Mouse (Mus musculus) kidney, embryonic 15.5 days (tissue): ENCODE results near the gene Cxcr2. TPM values are rescaled to one million over a fixed set of nuclear protein-coding genes. Genes with fewer than 3 reads are reported as not detected.

Experiments used
- ATAC-seq: fragments of 200-750 bp; cut with Nextera tagmentation; replicated peaks from 2 replicates; pipeline ENCODE4 v1.8.0; 2017; ENCODE audit warnings: moderate TSS enrichment; ENCODE audit not compliant: low FRiP score
- H3K27ac ChIP-seq: fragments of 300-500 bp; sonication (generic); 2 replicates; pipeline ENCODE4 v1.5.1; 2015; ENCODE audit warnings: mild to moderate bottlenecking, inconsistent platforms
- H3K27me3 ChIP-seq: fragments of 300-500 bp; sonication (generic); 2 replicates; pipeline ENCODE4 v1.6.1; 2015; ENCODE audit warnings: inconsistent platforms
- H3K36me3 ChIP-seq: fragments of 300-500 bp; sonication (generic); 2 replicates; pipeline ENCODE4 v1.6.1; 2015; ENCODE audit warnings: inconsistent platforms
- H3K4me1 ChIP-seq: fragments of 300-500 bp; sonication (generic); 2 replicates; pipeline ENCODE4 v1.6.1; 2015; ENCODE audit warnings: inconsistent platforms
- H3K4me2 ChIP-seq: fragments of 300-500 bp; sonication (generic); 2 replicates; pipeline ENCODE4 v1.6.1; 2015; ENCODE audit warnings: moderate library complexity, mild to moderate bottlenecking, inconsistent platforms
- H3K4me3 ChIP-seq: fragments of 300-500 bp; sonication (generic); replicated peaks from 2 replicates; pipeline ENCODE4 v1.5.1; 2015; ENCODE audit warnings: mild to moderate bottlenecking, inconsistent platforms
- H3K9ac ChIP-seq: fragments of 300-500 bp; sonication (generic); 2 replicates; pipeline ENCODE4 v1.6.1; 2015; ENCODE audit warnings: mild to moderate bottlenecking, inconsistent platforms
- H3K9me3 ChIP-seq: fragments of 300-500 bp; sonication (generic); replicated peaks from 2 replicates; pipeline ENCODE4 v1.6.1; 2016; ENCODE audit warnings: inconsistent platforms
- WGBS: fragments of 180-500 bp; shearing (Covaris S2); methylation state at CpG from one replicate; pipeline ENCODE4 v1.1.7; 2015; ENCODE audit warnings: mixed read lengths; 5-methylcytosine and 5-hydroxymethylcytosine counted together
- polyA plus RNA-seq: library from polyadenylated mRNA; unstranded; fragments of >200 nt; fragmentation: Nextera tagmentation; extraction: Ambion mirVana; gene quantifications from 2 replicates; pipeline ENCODE4 v1.2.1, GENCODE M21; 2015

Gene Cxcr2
- polyA plus RNA-seq, 1 experiment from 2014 or later = 0.16 TPM

DNA sequence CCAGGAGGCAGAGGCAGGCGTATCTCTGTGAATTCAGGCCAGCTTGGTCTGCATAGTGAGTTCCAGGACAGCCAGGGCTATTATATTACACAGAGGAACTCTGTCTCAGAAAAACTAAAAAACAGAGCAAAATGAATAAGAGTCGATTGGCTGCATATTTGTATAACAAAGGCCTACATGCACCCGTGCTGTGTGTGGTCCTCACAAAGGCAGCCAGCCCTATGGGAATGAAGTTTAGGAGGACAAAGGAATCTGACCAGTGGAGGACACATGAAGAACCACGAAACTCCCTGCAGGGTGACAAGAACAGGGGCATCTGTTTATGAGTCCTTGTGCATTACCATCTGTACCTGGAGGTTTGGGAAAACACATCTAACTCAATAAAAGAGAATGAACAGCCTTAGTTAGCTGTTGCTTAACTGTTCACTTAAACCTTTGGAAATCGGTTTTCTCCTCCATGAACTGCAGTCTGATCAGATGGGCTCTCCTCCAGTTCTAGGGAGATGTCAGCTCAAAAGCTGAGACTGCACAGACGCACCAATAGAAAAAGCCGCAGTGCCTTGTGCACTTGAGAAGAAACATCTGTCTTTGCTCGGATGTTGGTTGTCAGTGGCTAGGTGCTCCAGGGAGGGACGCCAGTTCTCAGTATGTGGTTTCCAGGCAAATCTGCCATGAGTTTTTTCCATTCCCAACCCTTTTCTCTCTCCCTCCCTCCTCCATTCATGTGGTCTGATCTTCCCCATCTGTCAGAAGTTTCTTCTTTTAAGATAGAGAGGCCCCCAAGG lies 26.0 kb downstream of the Cxcr2 start:
- Histone ChIP-seq H3K27me3 (no peaks in the 10 kb centered on the region), H3K27ac (peak overlapping the region; percentile 45; the same call in 1 of the 2 replicates), H3K36me3 (no peaks in the 10 kb centered on the region), H3K9me3 (no peaks in the 10 kb centered on the region), H3K4me3 (no peak overlapping the region), H3K9ac (no peak overlapping the region), H3K4me2 (no peak overlapping the region), H3K4me1 (peaks cover 11% of the 10 kb centered on the region)
- ATAC-seq = no peak; the same call in 1 of the 2 replicates
- 49% methylated on average over 9 of the region's 9 CpGs for WGBS

DNA sequence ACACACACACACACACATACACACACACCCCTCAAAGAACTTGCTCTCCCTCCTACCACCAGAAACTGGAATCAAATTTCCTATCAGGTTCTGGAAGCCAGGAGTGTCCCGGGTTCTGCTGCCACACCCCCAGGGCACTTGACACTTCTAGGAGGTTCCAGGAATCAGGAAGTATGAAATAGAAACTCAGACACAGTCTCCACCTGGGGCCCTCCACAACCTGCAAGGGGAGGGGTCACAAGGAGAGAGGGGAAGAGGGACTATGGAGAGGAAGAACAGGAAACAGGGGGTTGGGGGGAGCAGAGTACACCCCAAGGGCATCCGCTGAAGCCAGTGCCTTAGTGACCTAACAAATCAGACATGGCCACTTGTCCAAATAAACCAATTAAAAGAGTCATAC lies 27.7 kb downstream of the Cxcr2 start:
- H3K27me3 ChIP-seq = no peaks in the 10 kb centered on the region
- no peaks in the 10 kb centered on the region for H3K36me3 ChIP-seq
- H3K27ac ChIP-seq = no peak overlapping the region
- no peaks in the 10 kb centered on the region for H3K9me3 ChIP-seq
- no peak overlapping the region for H3K4me3 ChIP-seq
- no peak for ATAC-seq
- peaks cover 11% of the 10 kb centered on the region for H3K4me1 ChIP-seq
- H3K4me2 ChIP-seq = no peak overlapping the region
- WGBS = 43% methylated on average over 2 of the region's 2 CpGs
- no peak overlapping the region for H3K9ac ChIP-seq

GRCm38 (mm10) chr1:74183006-74183405 lies 29.2 kb downstream of the Cxcr2 start:
- 56% methylated on average over 2 of the region's 2 CpGs for WGBS
- Histone ChIP-seq H3K4me1 (peaks cover 11% of the 10 kb centered on the region), H3K9ac (no peak overlapping the region), H3K36me3 (no peaks in the 10 kb centered on the region), H3K27me3 (no peaks in the 10 kb centered on the region), H3K9me3 (no peaks in the 10 kb centered on the region), H3K27ac (no peak overlapping the region), H3K4me2 (no peak overlapping the region), H3K4me3 (no peak overlapping the region)
- no peak for ATAC-seq

GRCm38 (mm10) chr1:74190471-74190870 lies 36.7 kb downstream of the Cxcr2 start:
- no peak overlapping the region for H3K4me3 ChIP-seq
- no peaks in the 10 kb centered on the region for H3K9me3 ChIP-seq
- no peaks in the 10 kb centered on the region for H3K36me3 ChIP-seq
- H3K27me3 ChIP-seq = no peaks in the 10 kb centered on the region
- ATAC-seq = no peak
- H3K4me2 ChIP-seq = no peak overlapping the region
- H3K4me1 ChIP-seq = no peaks in the 10 kb centered on the region
- H3K9ac ChIP-seq = no peak overlapping the region
- no peak overlapping the region for H3K27ac ChIP-seq
- WGBS = 90% methylated on average over 7 of the region's 7 CpGs

DNA sequence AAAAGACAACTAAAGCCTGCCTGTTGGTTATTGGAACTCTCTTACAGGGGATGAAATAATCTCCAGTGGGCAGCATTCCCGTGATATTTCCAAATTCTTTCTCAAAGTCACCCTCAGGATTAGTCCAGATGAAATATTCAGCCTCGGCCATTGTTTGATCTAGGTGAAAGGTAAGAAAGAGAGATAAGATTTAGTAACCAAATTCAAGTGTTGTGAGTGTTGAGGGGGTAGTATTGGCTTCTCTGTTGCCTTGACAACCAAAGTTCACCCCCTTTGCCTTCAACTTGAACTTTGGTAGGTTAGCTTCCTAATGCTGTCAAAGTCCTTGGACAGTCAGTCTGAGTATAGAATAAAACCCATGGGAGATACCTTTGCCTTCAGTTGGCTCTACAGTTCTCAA lies 38.9 kb downstream of the Cxcr2 start:
- ATAC-seq = no peak
- H3K4me2 ChIP-seq = no peak overlapping the region
- no peaks in the 10 kb centered on the region for H3K9me3 ChIP-seq
- H3K27me3 ChIP-seq = no peaks in the 10 kb centered on the region
- H3K36me3 ChIP-seq = no peaks in the 10 kb centered on the region
- H3K27ac ChIP-seq = no peak overlapping the region
- no peak overlapping the region for H3K9ac ChIP-seq
- no peak overlapping the region for H3K4me3 ChIP-seq
- WGBS = 83% methylated on average over 2 of the region's 2 CpGs
- no peaks in the 10 kb centered on the region for H3K4me1 ChIP-seq

DNA sequence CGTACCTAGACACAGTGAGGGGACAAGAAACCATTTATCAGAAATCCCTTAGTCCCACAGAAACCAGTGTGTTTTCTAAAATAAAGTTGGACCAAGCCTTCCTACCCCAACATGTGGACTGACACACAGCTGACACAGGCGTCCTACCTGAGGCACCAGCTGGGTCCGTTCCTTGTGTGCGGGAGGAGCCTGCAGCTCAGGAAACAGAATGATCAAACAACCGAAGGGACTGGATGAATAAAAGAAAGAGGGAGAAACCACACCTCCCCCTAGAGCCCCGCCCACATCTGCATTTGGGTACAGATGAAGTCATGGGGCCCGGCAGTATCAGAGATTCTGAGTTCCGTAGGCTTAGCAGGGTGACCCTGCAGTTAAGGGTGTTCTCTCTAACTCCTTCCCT lies 40.7 kb downstream of the Cxcr2 start, which contains the start of gene Cxcr1:
Gene Cxcr1, minus strand, starts transcription at position 187 of the 400 bp plus-strand sequence.
- Histone ChIP-seq H3K27ac (no peak within 1 kb of the TSS), H3K4me1 (no peaks in the 10 kb centered on the region), H3K4me3 (no peak within 1 kb of the TSS), H3K36me3 (no peaks in the 10 kb centered on the region), H3K9me3 (no peaks in the 10 kb centered on the region), H3K27me3 (no peaks in the 10 kb centered on the region), H3K4me2 (no peak within 1 kb of the TSS), H3K9ac (no peak within 1 kb of the TSS)
- no peak for ATAC-seq
- WGBS = 65% methylated on average over 8 of the region's 8 CpGs

DNA sequence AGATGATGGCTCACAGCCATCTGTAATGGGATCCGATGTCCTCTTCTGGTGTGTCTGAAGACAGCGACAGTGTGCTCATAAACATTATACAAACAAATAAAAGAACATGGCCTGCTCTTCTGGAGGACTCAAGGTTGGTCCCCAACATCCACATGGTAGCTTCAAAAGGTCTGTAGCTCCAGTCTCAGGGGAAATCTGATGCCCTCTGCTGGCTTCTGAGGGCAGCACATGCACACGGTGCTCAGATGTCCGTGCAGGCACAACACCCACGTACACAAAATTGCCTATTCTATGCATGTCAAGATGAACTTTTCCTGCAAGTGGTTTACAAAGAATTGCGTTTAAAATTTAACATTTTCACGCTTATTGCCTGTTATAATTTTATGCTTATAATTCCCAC lies 42.2 kb downstream of the Cxcr2 start:
- peaks cover 8% of the 10 kb centered on the region; the same call in 1 of the 2 replicates for H3K4me1 ChIP-seq
- H3K9me3 ChIP-seq = no peaks in the 10 kb centered on the region
- no peaks in the 10 kb centered on the region for H3K36me3 ChIP-seq
- H3K27ac ChIP-seq = no peak overlapping the region
- H3K4me3 ChIP-seq = no peak overlapping the region
- H3K4me2 ChIP-seq = no peak overlapping the region
- WGBS = 41% methylated on average over 7 of the region's 7 CpGs
- no peak for ATAC-seq
- no peaks in the 10 kb centered on the region for H3K27me3 ChIP-seq
- no peak overlapping the region for H3K9ac ChIP-seq

DNA sequence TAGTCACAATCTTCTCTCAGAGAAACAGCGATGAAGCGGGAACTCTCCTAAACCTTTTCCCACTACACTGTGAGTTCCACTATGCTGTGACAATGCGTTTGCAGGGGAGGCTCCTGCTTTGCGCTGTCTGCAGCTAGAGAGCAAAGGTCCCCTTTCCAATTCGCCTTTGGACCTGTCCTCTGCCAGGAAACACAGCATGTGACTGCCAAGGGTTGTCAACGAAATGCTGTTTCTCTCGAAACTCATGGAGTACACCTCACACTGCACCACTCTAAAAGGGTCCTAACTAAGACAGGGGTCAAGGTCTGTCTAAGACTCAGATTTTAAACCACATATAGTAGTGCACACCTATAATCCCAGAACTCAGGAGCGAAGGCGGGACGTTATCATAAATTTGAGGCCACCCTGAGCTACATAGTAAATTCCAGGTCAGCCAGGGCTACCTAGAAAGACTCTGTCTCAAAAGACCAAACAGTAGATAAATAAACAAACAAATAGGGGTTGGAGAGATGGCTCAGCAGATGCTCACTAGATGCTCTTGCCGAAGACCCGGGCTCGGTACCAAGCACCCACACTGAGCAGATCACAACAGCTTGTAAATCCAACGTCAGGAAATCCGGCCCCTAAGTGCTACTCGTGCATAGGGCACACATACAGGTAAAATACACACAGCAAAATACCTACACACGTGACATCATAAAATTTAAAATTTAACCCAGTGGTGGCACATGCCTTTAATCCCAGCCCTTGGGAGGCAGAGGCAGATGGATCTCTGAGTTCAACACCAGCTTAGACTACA lies 43.0 kb downstream of the Cxcr2 start:
- no peak overlapping the region for H3K4me2 ChIP-seq
- H3K36me3 ChIP-seq = no peaks in the 10 kb centered on the region
- H3K27me3 ChIP-seq = no peaks in the 10 kb centered on the region
- H3K4me1 ChIP-seq = peaks cover 8% of the 10 kb centered on the region; the same call in 1 of the 2 replicates
- no peak overlapping the region for H3K9ac ChIP-seq
- no peak; the same call in 1 of the 2 replicates for ATAC-seq
- H3K4me3 ChIP-seq = no peak overlapping the region
- no peaks in the 10 kb centered on the region for H3K9me3 ChIP-seq
- H3K27ac ChIP-seq = peak overlapping the region; percentile 42; the same call in 1 of the 2 replicates
- WGBS = 75% methylated on average over 17 of the region's 17 CpGs

DNA sequence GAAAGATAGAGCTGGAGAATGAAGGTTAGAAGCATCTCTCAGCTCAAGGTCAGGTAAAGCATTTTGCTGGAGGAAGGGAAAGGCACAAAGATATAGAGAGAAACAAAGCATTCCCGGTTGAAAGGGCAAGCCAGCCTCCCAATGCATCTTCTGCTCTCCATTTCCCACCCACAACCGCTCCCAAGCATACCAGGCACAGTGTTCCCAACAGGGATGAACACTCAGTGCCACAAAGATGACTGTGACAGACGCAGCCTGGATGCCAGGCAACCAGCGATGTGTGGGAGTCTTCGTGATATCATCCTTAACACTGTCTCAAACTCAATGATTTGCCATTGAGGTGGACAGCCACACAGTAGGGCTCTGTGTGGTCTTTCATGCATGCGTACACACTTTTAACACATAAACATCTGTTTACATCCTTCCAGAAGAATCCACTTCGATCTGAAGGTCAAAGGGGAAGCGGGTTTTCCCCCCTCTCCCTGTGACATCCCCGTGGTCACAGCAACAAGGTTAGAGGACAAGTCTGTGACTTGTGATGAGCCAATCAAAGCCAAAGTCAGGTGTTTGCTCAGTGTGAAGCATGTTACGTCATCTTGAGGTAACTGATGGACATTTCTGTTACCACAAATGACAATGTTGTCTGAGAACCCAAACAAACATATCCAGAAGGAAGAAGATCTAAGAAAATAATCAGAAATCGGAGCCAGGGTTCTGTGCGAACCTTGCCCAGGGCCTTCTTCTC lies 44.1 kb downstream of the Cxcr2 start:
- Histone ChIP-seq H3K9ac (no peak overlapping the region), H3K27ac (no peak overlapping the region), H3K4me3 (no peak overlapping the region), H3K4me1 (peaks cover 8% of the 10 kb centered on the region; the same call in 1 of the 2 replicates), H3K9me3 (no peaks in the 10 kb centered on the region), H3K4me2 (no peak overlapping the region), H3K27me3 (no peaks in the 10 kb centered on the region), H3K36me3 (no peaks in the 10 kb centered on the region)
- no peak for ATAC-seq
- WGBS = 71% methylated on average over 12 of the region's 12 CpGs

DNA sequence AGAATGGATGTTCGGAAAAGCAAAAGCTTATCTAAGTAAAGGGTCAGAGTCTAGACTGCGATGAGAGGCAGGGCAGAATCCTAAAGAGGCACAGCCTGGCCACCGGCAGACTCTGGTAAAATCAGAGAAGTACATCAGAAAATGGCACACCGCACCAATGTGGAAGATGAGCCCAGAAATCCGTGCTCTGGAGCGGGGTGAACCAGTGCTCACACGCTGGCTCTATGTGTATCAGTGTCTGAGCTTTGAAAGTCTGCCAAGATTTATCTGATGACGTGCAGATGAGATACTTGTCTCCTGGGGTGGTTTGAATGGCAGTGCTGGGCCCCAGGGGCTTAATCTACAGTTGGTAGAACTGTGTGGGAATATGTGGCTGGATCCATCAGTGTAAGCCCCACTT lies 45.3 kb downstream of the Cxcr2 start:
- Histone ChIP-seq H3K9me3 (no peaks in the 10 kb centered on the region), H3K4me1 (peaks cover 8% of the 10 kb centered on the region; the same call in 1 of the 2 replicates), H3K27me3 (no peaks in the 10 kb centered on the region), H3K9ac (no peak overlapping the region), H3K36me3 (no peaks in the 10 kb centered on the region), H3K4me2 (no peak overlapping the region), H3K4me3 (no peak overlapping the region), H3K27ac (no peak overlapping the region)
- WGBS = 81% methylated on average over 8 of the region's 8 CpGs
- ATAC-seq = no peak

GRCm38 (mm10) chr1:74201048-74201844 lies 47.5 kb downstream of the Cxcr2 start:
- Histone ChIP-seq H3K36me3 (no peaks in the 10 kb centered on the region), H3K4me2 (no peak overlapping the region), H3K9me3 (no peaks in the 10 kb centered on the region), H3K27ac (no peak overlapping the region), H3K27me3 (no peaks in the 10 kb centered on the region), H3K4me3 (no peak overlapping the region), H3K9ac (no peak overlapping the region), H3K4me1 (peaks cover 8% of the 10 kb centered on the region; the same call in 1 of the 2 replicates)
- 82% methylated on average over 7 of the region's 7 CpGs for WGBS
- no peak for ATAC-seq
